Mouse (Mus musculus): ENCODE measurements around the gene Acot4. TPM values are rescaled to one million over a fixed set of nuclear protein-coding genes. Genes with fewer than 3 reads are reported as not detected.

Gene Acot4
- polyA plus RNA-seq, 1 experiment from 2014 or later, result 0.16 TPM

Other genes with a start within 250 kb of the Acot4 start
- 39.3 and 41.9 TPM in 2 replicates for gene Numb, start 116.4 kb upstream of the Acot4 start, polyA plus RNA-seq (2016; fragmentation: Nextera tagmentation; extraction: Ambion mirVana)
- 15.9 and 16.8 TPM in 2 replicates for gene Riox1, start 87.8 kb upstream of the Acot4 start, polyA plus RNA-seq (2016; fragmentation: Nextera tagmentation; extraction: Ambion mirVana)
- not detected in 2 replicates for gene Heatr4, start 53.5 kb upstream of the Acot4 start, polyA plus RNA-seq (2016; fragmentation: Nextera tagmentation; extraction: Ambion mirVana)
- 18.9 and 19.1 TPM in 2 replicates for gene Acot2, start 50.5 kb upstream of the Acot4 start, polyA plus RNA-seq (2016; fragmentation: Nextera tagmentation; extraction: Ambion mirVana)
- gene Acot1, start 28.9 kb upstream of the Acot4 start, polyA plus RNA-seq (2016; fragmentation: Nextera tagmentation; extraction: Ambion mirVana), result 21.5 and 29.6 TPM in 2 replicates
- not detected in 2 replicates for gene Gm49366, start 556 bp downstream of the Acot4 start, polyA plus RNA-seq (2016; fragmentation: Nextera tagmentation; extraction: Ambion mirVana)
- gene Acot3, start 13.8 kb downstream of the Acot4 start, polyA plus RNA-seq (2016; fragmentation: Nextera tagmentation; extraction: Ambion mirVana), result 0.23 and 0.25 TPM in 2 replicates
- gene Acot5, start 30.9 kb downstream of the Acot4 start, polyA plus RNA-seq (2016; fragmentation: Nextera tagmentation; extraction: Ambion mirVana), result not detected in 2 replicates
- 0.80 and 0.81 TPM in 2 replicates for gene Acot6, start 62.3 kb downstream of the Acot4 start, polyA plus RNA-seq (2016; fragmentation: Nextera tagmentation; extraction: Ambion mirVana)
- gene Dnal1, start 76.0 kb downstream of the Acot4 start, polyA plus RNA-seq (2016; fragmentation: Nextera tagmentation; extraction: Ambion mirVana), result 4.1 and 6.7 TPM in 2 replicates
- 1.3 and 1.6 TPM in 2 replicates for gene Pnma1, start 110.1 kb downstream of the Acot4 start, polyA plus RNA-seq (2016; fragmentation: Nextera tagmentation; extraction: Ambion mirVana)
- gene Elmsan1, start 180.5 kb downstream of the Acot4 start, polyA plus RNA-seq (2016; fragmentation: Nextera tagmentation; extraction: Ambion mirVana), result 7.3 and 8.2 TPM in 2 replicates
- gene Ptgr2, start 246.9 kb downstream of the Acot4 start, polyA plus RNA-seq (2016; fragmentation: Nextera tagmentation; extraction: Ambion mirVana), result 16.5 and 16.6 TPM in 2 replicates